Mouse (Mus musculus): ENCODE results near the gene Aipl1. TPM values are rescaled to one million over a fixed set of nuclear protein-coding genes. Genes with fewer than 3 reads are reported as not detected.
A peak's percentile ranks its signal among the peaks of the same experiment; 100 is the strongest.

Aipl1 gene
- total RNA-seq (2021) = not detected
- long read RNA-seq, experiment 1 = 0 reads
- long read RNA-seq, experiment 2 = 0 reads

- intact Hi-C loops (cut with DNase I) = no loop called here
- DNase-seq (ENCODE audit: extremely low spot score in 1 of 2, low spot score in 2 of 2) = no peak
- H3K27ac ChIP-seq = no peak within 1 kb of the TSS
- H3K4me3 ChIP-seq = no peak within 1 kb of the TSS
- no peak for TF ChIP-seq CTCF (IDR thresholded peaks at IDR 0.05)
These were observed at the start of gene Aipl1 for GRCm38 (mm10) chr11:72037409-72037808. Gene Aipl1 (minus strand): TSS chr11:72037509.

GRCm38 (mm10) chr11:72086251-72087046 is 49.1 kb upstream of the Aipl1 start:
- intact Hi-C loops (cut with DNase I) = loop anchor here (5.0 kb wide), 1 partner anchor 46 kb away; no protein-coding TSS in a partner anchor
- DNase-seq (ENCODE audit: extremely low spot score in 1 of 2, low spot score in 2 of 2) = peak; percentile 62 to 65
- no peak for TF ChIP-seq CTCF (IDR thresholded peaks at IDR 0.05)
- H3K4me3 ChIP-seq = no peak overlapping the region
- peak overlapping the region; percentile 82 for H3K27ac ChIP-seq

GRCm38 (mm10) chr11:72084337-72084736 is 47.0 kb upstream of the Aipl1 start:
- no peak overlapping the region for H3K4me3 ChIP-seq
- DNase-seq (ENCODE audit: extremely low spot score in 1 of 2, low spot score in 2 of 2) = peak in 1 of 2 experiments; percentile 47
- peak overlapping the region; percentile 49 for H3K27ac ChIP-seq
- TF ChIP-seq CTCF (IDR thresholded peaks at IDR 0.05) = no peak
- intact Hi-C loops (cut with DNase I) = no loop called here

GRCm38 (mm10) chr11:72082601-72083000 is 45.3 kb upstream of the Aipl1 start:
- intact Hi-C loops (cut with DNase I) = no loop called here
- no peak overlapping the region for H3K4me3 ChIP-seq

GRCm38 (mm10) chr11:72080461-72080860 is 43.2 kb upstream of the Aipl1 start:
- H3K27ac ChIP-seq = no peak overlapping the region
- H3K4me3 ChIP-seq = no peak overlapping the region
- DNase-seq (ENCODE audit: extremely low spot score in 1 of 2, low spot score in 2 of 2) = no peak
- no peak for TF ChIP-seq CTCF (IDR thresholded peaks at IDR 0.05)
- intact Hi-C loops (cut with DNase I) = no loop called here

More at GRCm38 (mm10) chr11:72082601-72083000, 45.3 kb upstream of the Aipl1 start:
- TF ChIP-seq CTCF (IDR thresholded peaks at IDR 0.05) = no peak
- no peak for DNase-seq (ENCODE audit: extremely low spot score in 1 of 2, low spot score in 2 of 2)
- H3K27ac ChIP-seq = no peak overlapping the region

- no peak for TF ChIP-seq CTCF (IDR thresholded peaks at IDR 0.05)
- no peak for DNase-seq (ENCODE audit: extremely low spot score in 1 of 2, low spot score in 2 of 2)
- H3K4me3 ChIP-seq = no peak overlapping the region
- H3K27ac ChIP-seq = no peak overlapping the region
- intact Hi-C loops (cut with DNase I) = no loop called here
These were observed 41.3 kb upstream of the Aipl1 start for GRCm38 (mm10) chr11:72078647-72079046.

GRCm38 (mm10) chr11:72078056-72078455 is 40.7 kb upstream of the Aipl1 start:
- Histone ChIP-seq H3K4me3 (no peak overlapping the region), H3K27ac (no peak overlapping the region)
- DNase-seq (ENCODE audit: extremely low spot score in 1 of 2, low spot score in 2 of 2) = no peak
- no peak; the same call in 1 of the 2 replicates for TF ChIP-seq CTCF (IDR thresholded peaks at IDR 0.05)
- intact Hi-C loops (cut with DNase I) = no loop called here

GRCm38 (mm10) chr11:72074230-72074629 is 36.9 kb upstream of the Aipl1 start:
- peak in 1 of 2 experiments; percentile 36 for DNase-seq (ENCODE audit: extremely low spot score in 1 of 2, low spot score in 2 of 2)
- no peak for TF ChIP-seq CTCF (IDR thresholded peaks at IDR 0.05)
- H3K4me3 ChIP-seq = no peak overlapping the region
- intact Hi-C loops (cut with DNase I) = no loop called here
- no peak overlapping the region for H3K27ac ChIP-seq

- no peak overlapping the region for H3K27ac ChIP-seq
- no peak for DNase-seq (ENCODE audit: extremely low spot score in 1 of 2, low spot score in 2 of 2)
- intact Hi-C loops (cut with DNase I) = no loop called here
- H3K4me3 ChIP-seq = no peak overlapping the region
- no peak for TF ChIP-seq CTCF (IDR thresholded peaks at IDR 0.05)
These were observed 35.1 kb upstream of the Aipl1 start for GRCm38 (mm10) chr11:72072331-72072905.

- no peak for DNase-seq (ENCODE audit: extremely low spot score in 1 of 2, low spot score in 2 of 2)
- TF ChIP-seq CTCF (IDR thresholded peaks at IDR 0.05) = no peak
- Histone ChIP-seq H3K4me3 (no peak overlapping the region), H3K27ac (no peak overlapping the region)
- intact Hi-C loops (cut with DNase I) = no loop called here
These were observed 33.4 kb upstream of the Aipl1 start for GRCm38 (mm10) chr11:72070733-72071132.

GRCm38 (mm10) chr11:72068026-72068425 is 30.7 kb upstream of the Aipl1 start:
- DNase-seq (ENCODE audit: extremely low spot score in 1 of 2, low spot score in 2 of 2) = no peak
- TF ChIP-seq CTCF (IDR thresholded peaks at IDR 0.05) = no peak
- intact Hi-C loops (cut with DNase I) = no loop called here
- no peak overlapping the region for H3K27ac ChIP-seq
- no peak overlapping the region for H3K4me3 ChIP-seq

- Histone ChIP-seq H3K4me3 (no peak overlapping the region), H3K27ac (no peak overlapping the region)
- no peak for DNase-seq (ENCODE audit: extremely low spot score in 1 of 2, low spot score in 2 of 2)
- intact Hi-C loops (cut with DNase I) = no loop called here
- no peak for TF ChIP-seq CTCF (IDR thresholded peaks at IDR 0.05)
These were observed 30.0 kb upstream of the Aipl1 start for GRCm38 (mm10) chr11:72067326-72067725.
